Mouse (Mus musculus): Measurements from ENCODE around the gene Cdc27. TPM values are rescaled to one million over a fixed set of nuclear protein-coding genes. Genes with fewer than 3 reads are reported as not detected.
"Not testable (repeated sequence)": the region's sequence is repeated elsewhere in the genome, so short reads cannot be mapped to it uniquely, and the experiment has no call there.

The Cdc27 gene
- total RNA-seq, 2 experiments from 2014 or later, result 58.2 to 61.3 TPM

GRCm38 (mm10) chr11:104570515-104570914 lies 20.1 kb upstream of the Cdc27 start:
- not testable (repeated sequence) for DNase-seq

GRCm38 (mm10) chr11:104568326-104568725 lies 17.9 kb upstream of the Cdc27 start:
- no peak for DNase-seq

GRCm38 (mm10) chr11:104567736-104568135 lies 17.3 kb upstream of the Cdc27 start:
- peak in 1 of 2 experiments; percentile 14 for DNase-seq

- DNase-seq, result no peak
Observed at GRCm38 (mm10) chr11:104566796-104567195, 16.4 kb upstream of the Cdc27 start.

- DNase-seq, result no peak
Observed at GRCm38 (mm10) chr11:104566097-104566496, 15.7 kb upstream of the Cdc27 start.

GRCm38 (mm10) chr11:104565172-104565571 lies 14.8 kb upstream of the Cdc27 start:
- DNase-seq, result no peak

GRCm38 (mm10) chr11:104563496-104563895 lies 13.1 kb upstream of the Cdc27 start:
- no peak for DNase-seq

GRCm38 (mm10) chr11:104560971-104561370 lies 10.6 kb upstream of the Cdc27 start:
- no peak for DNase-seq

GRCm38 (mm10) chr11:104558651-104559403 lies 8.4 kb upstream of the Cdc27 start:
- DNase-seq, result no peak

- DNase-seq, result no peak
Observed at GRCm38 (mm10) chr11:104558065-104558464, 7.6 kb upstream of the Cdc27 start.

- DNase-seq, result no peak
Observed at GRCm38 (mm10) chr11:104549438-104550405, 698 bp downstream of the Cdc27 start.

GRCm38 (mm10) chr11:104547502-104547901 lies 2.9 kb downstream of the Cdc27 start:
- DNase-seq, result no peak

- no peak for DNase-seq
Observed at GRCm38 (mm10) chr11:104544507-104544906, 5.9 kb downstream of the Cdc27 start.

- not testable (repeated sequence) for DNase-seq
Observed at GRCm38 (mm10) chr11:104543337-104543736, 7.1 kb downstream of the Cdc27 start.

- DNase-seq, result no peak
Observed at GRCm38 (mm10) chr11:104539811-104540210, 10.6 kb downstream of the Cdc27 start.

- no peak for DNase-seq
Observed at GRCm38 (mm10) chr11:104537945-104538555, 12.4 kb downstream of the Cdc27 start.

- DNase-seq, result no peak
Observed at GRCm38 (mm10) chr11:104536843-104537242, 13.6 kb downstream of the Cdc27 start.

- no peak for DNase-seq
Observed at GRCm38 (mm10) chr11:104525935-104526334, 24.5 kb downstream of the Cdc27 start.

- DNase-seq, result no peak
Observed at GRCm38 (mm10) chr11:104512436-104512835, 38.0 kb downstream of the Cdc27 start.

- DNase-seq, result no peak
Observed at GRCm38 (mm10) chr11:104510606-104511005, 39.8 kb downstream of the Cdc27 start.

GRCm38 (mm10) chr11:104508455-104508854 lies 42.0 kb downstream of the Cdc27 start:
- no peak for DNase-seq

- DNase-seq, result no peak
Observed at GRCm38 (mm10) chr11:104488292-104488691, 62.1 kb downstream of the Cdc27 start.

GRCm38 (mm10) chr11:104481971-104482370 lies 68.4 kb downstream of the Cdc27 start:
- no peak for DNase-seq
